Mouse (Mus musculus) kidney, postnatal 10 days (tissue): Measurements from ENCODE around the gene Ube2d3.

ENCODE experiments used
- DNase-seq: peaks from one replicate; pipeline ENCODE4 v3.0.0; 2021; ENCODE audit warnings: mixed read lengths

The Ube2d3 gene

DNA sequence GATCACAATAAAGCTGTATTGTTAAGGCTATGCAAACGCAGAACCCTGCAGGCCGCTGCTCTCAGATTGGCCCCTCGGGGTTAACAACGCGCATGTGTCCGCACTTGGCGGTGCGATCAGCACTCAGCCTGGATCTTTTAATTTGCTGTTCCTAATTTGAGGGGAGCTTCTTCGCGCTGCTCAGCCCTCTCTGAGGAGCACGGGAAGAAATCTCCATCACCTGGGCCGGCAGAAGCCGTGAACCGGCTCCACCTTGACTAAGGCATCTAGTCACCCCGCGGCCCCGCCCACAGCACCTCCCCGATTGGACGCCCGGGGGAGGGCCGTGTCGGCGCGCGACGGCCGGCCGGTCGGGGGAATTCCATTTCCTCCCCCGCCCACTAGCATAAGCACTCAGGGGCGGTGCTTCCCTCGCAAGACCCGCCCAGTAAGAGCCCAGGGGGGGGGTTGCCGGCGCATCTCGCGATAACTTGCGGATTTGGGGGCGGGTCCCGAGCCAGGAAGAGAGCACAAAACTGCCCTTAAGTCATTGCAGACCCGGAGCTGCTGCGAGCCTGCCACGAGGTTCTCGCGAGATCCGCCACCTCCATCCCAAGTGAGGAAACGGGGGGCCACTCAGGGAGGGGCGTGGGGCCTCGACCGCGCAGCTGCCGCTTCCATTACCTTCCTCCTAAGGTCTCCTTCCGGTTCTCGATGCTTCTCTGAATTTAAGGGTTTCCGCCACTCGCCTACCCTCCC is at the start of gene Ube2d3:
Gene Ube2d3 (plus strand): TSS at position 392 of the 738 bp plus-strand sequence.
- DNase-seq, result peak; percentile 99

DNA sequence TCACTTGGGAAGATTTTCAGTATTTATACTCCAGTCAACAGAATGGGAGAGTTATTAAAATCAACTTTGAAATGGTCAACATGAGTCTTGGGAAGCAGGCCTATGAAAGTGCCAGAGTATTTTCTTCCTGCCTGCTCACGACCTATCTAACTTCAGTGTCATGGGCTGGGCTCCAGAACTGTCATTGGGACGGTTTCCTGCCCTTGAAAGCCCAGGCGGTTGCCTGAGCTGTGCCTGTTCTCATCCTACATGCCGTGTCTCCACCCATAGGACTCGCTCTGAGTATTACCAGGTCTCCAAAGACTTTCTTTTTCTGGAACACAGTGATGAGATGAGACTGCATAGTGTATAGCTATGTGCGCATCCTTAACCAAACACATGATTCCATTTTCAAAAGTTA is 44.8 kb upstream of the Ube2d3 start:
- peak; percentile 46 for DNase-seq

DNA sequence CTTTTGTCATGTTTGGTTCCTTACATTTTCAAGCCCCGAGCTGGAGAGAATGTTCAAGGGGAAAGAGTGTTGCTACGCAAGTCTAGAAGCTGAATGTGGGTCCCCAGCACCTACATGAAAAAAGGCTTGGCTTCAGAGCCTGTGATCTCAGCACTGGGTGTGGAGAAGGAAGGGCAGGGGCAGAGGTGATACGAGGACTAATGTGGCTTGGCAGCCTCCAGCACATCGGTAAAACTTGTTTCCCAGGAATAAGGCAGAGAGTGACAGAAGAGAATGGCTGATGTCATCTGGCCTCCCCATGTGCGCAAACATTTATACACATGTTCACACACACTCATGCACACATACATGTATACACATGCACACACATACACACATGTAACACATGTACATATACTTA is 42.9 kb upstream of the Ube2d3 start:
- DNase-seq, result no peak

DNA sequence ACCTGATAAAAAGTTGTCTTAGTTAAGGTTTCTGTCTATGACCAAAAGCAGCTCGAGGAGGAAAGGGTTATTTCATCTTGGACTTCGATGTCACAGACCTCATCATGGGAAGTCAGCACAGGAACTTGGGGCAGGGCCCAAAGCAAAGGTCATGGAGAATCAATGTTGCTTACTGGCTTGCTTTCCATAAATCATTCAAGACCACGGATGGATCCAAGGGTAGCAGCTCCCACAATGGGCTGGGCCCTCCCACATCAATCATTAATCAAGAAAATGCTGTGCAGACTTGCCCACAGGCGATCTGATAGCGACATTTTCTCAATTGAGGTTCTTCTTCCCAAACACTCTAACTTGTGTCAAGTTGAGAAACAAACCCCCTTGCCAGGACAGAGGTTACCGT is 41.9 kb upstream of the Ube2d3 start:
- peak; percentile 46 for DNase-seq

DNA sequence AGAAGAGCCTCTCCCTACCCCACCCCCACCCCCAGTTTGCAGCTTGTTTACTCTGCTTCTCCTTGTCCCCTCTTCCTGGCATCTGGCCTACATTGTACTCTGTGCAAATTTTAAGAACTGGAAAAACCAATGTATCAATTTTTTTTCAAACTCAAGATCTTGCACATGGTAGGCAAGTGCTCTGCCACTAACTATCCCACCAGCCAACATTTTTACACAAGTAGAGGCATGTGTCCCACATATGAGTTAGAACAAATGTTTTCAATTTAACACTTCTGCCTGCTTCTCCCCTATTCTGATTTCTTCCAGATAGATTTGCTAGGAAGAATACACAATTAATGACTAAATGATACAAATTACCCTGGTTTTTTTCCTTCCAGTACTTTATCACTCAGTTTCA is 40.8 kb upstream of the Ube2d3 start:
- no peak for DNase-seq

DNA sequence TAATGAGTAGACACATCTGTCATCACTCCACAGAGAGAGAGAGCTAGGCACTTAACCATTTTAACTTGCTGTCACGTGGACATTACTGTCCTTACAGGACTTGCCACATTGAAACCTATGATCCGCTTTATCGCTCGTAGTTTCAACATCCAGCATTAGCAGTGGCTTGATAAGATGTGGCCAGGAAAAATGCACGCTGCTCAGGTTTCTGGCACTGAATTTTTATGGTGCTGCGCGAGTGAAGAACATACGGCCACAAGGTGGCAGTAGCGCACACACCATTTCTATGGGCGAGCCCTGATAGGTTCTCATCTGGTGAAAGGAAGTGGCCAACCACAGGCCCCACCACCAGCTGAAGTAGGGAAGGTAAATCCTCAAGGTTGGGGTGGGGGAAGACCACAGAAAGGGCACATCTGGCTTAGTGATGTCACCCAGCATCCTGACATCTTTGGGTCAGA is 35.7 kb upstream of the Ube2d3 start:
- peak; percentile 94 for DNase-seq

DNA sequence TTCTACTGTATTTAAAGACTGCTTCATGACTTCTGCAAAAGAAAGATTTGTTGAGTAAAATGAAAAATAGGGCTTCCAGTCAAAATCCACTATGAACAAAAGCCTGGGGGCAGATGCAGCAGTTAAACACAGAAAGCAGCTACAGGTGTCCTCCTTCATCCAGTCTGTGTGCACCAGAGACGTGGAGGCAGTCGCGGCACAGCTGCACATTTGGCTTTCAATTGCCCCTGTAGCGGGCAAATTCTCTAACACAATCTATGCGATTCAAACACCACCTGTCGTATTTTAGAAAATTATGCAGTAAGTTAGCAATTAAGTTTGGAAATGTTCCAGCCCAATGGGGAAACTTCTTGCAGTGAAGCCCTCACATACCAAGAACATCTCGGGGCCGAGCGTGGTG is 34.7 kb upstream of the Ube2d3 start:
- no peak for DNase-seq

DNA sequence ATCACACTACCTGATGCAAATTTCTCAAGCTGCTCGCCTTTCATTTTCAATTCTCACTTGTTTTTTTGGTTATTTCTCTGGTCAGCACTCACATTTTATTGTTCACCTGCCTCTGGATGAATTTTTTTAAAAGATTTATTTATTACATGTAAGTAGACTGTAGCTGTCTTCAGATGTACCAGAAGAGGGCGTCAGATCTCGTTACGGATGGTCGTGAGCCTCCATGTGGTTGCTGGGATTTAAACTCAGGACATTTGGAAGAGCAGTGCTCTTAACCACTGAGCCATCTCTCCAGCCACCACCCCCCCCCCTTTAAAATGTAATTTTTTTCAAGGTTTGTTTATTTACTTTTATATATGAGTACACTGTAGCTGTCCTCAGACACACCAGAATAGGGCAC is 34.1 kb upstream of the Ube2d3 start:
- DNase-seq, result no peak

DNA sequence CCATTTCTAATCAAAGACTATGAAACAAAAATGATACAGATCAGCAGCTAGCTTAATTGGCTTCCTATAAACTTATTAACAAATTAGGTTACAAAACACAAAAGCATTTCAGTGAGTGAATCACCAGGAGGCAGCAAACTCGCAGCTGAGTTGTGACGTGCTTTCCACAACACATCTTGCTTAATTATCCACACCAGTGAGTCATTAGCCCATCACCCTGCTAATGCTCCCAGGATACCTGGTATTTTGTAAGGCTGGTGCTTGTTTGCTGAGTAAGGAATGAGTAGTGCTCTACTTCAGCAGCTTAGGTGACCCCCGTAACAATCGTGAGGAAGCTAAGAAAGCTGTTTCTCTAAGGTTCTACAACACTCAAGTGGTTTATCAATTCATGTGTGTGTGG is 33.4 kb upstream of the Ube2d3 start:
- no peak for DNase-seq

DNA sequence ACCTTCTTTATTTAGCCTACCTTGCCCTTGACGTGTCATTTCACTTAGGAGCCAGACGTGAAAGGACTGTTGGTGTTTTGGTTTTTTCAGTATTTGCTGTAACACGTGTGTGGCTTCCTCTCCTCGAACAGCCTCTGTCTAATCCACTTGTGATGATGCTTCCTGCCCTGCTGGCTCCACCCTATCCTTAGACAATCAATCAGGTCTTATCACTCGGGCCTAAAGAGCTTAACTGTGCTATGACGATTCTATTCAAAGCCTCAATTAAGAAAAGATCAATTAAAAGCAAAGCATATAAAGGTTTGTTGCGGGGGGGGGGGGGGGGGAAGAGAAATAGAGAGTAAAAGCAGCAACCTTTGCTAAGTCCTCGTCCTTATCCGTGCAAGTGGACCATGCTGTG is 30.6 kb upstream of the Ube2d3 start:
- DNase-seq, result no peak

DNA sequence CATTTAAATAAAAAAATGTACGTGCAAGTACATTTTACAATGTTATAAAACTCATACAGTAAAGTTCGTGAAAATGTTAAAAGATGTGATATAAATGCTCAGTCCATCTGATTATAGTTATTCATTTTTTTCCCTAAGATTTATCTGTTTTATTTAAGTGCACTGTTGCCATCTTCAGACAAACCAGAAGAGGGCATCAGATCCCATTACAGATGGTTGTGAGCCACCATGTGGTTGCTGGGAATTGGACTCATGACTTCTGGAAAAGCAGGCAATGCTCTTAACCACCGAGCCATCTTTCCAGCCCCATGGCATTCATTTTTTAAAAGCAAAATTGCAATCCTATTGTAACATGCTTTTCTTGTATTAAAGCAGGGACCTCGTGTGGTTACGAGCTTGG is 28.7 kb upstream of the Ube2d3 start:
- no peak for DNase-seq

DNA sequence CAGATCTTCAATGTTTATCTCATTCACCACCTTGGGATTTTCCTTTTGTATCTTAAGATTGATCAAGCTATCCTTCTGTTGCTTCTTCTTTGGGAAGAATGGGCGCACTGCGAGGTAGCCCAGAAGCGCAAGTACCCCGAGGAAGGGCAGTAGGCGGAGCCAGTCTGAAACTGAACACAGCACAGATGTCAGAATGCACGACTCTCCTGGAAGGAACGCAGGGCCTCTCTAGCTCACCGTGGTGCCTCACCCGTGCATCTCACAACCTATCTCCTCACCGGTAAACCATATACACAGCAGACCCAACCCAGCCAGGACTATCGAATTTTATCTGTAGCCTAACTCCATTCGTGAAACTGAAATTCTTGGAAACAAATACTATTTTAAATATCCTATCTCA is 26.9 kb upstream of the Ube2d3 start:
- DNase-seq, result no peak

DNA sequence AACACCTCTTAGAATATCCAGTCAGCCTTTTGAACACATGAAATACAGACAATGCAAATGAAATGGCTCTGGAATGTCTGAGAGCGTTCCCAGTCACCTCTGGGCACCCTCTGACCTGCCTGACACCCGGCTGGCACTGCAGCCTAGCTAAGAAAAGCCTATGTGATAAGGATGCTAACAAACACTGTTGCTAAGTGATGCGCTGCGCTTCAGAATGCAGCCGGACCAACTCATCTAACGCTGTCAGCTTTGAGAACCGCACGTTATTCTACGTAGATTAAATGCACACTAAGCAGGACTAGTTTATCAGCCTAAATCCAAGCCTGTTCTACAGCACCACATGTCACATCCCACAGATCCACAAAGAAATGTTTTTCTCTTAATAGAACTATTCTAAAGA is 26.1 kb upstream of the Ube2d3 start:
- DNase-seq, result no peak

DNA sequence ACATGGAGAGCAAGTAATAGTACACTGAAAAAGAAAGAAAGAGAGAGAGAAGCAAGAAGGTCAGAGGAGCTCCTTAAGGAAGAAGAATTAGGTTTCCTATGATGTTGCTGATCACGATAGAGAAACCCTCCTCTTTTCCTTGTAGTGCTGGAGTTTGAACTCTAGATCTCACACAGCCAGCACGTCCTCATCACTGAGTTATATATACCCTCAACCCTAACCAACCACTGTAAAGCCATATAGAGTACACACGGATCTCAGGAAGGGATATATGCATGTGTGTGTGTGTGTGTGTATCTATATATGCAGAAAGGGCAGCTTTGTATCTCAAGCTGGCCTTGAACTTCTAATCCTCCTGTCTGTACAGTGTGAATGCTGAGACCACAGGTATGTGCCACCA is 20.7 kb upstream of the Ube2d3 start:
- DNase-seq, result no peak

DNA sequence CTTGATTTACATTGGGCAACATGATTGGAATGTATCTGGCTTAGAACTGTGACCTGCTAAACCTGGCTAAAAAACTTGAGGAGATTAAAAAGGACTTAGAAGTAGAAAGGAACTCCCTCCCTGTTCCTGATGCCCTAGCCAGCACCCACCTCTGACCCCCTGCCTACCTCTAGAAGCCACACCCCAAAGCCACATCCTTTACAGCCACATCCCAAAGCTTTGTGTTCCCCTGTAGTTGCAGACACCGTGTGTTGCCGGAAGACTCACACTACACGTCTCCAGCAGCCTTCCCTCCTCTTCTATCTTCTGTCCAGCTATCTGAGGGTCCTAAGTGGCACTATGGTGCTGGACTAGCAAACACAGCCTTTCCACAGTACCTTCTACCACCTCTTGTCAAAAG is 20.1 kb upstream of the Ube2d3 start:
- DNase-seq, result no peak

DNA sequence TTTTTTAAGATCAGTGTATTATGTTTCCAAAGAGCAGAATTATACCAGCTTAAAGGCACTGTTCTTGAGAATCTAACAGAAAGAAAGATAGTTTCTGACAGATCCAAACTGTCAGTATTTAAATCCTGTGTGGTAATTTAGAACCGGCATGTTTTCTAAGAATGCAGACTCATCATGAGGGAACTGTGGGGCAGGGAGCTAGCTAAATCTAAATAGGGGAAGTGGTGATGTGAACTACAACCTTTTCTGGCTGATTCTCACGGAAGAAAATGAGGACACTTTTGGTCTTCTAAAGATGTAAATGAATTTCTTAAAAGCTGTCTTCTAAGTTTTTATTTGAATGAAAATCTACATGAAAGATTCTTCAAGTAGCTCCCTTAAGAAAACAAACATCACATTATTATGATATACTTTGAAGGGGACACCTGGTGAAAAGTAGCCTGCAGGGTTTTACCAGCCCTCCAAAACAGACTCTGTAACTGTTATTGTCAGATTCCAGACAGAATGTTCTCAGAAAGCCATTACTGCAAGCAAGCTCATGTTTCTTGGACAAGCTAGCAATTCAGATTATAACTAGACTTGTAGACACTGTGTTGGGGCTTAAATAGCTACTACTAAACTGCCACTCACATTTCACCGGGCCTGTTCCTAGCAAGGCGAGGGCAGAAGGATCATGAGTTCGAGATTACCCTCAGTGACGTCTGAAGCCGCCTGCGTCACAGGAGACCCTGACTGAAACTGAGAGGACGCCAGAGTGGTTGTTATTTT is 17.2 kb upstream of the Ube2d3 start:
- DNase-seq, result no peak

DNA sequence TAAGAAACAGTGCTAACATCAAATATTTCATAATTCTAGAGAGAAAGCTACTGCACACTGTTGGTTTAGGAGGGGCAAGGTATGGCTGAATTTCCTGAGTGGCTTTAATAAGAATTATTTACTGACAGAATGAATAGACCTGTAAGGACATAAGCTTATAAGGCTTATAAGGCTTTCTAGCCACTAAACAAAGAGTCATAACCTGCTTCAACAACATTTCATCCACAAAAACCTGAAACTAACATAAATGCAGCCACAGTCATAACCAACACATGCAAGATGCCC is 16.7 kb upstream of the Ube2d3 start:
- no peak for DNase-seq

DNA sequence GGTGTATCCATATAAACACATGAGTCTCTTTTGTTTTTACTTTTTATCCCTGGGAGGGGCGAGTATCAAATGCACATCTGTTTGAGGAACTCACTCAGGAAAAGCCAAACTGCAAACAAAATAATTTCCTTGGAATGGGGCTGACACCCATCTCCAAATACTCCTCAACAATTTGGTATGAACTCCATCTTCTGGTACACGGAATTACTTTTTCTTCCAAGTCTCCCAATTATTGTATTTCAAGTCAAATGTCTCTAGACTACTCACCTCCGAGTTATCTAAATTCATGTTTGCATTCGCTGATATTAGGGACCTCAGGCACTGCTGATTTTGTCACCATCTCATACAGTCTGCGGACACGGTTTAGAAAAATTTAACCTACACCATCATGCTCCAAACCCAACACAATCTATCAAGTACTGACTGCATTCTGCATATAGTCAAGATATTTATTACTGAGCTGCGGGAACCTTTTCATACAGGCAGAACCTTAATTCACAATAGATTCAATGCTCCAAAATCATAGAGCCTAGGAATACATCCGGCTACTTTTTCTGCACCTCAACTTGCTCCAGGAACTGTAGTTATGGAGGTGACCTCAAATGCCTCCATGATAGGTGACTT is 15.6 kb upstream of the Ube2d3 start:
- no peak for DNase-seq

DNA sequence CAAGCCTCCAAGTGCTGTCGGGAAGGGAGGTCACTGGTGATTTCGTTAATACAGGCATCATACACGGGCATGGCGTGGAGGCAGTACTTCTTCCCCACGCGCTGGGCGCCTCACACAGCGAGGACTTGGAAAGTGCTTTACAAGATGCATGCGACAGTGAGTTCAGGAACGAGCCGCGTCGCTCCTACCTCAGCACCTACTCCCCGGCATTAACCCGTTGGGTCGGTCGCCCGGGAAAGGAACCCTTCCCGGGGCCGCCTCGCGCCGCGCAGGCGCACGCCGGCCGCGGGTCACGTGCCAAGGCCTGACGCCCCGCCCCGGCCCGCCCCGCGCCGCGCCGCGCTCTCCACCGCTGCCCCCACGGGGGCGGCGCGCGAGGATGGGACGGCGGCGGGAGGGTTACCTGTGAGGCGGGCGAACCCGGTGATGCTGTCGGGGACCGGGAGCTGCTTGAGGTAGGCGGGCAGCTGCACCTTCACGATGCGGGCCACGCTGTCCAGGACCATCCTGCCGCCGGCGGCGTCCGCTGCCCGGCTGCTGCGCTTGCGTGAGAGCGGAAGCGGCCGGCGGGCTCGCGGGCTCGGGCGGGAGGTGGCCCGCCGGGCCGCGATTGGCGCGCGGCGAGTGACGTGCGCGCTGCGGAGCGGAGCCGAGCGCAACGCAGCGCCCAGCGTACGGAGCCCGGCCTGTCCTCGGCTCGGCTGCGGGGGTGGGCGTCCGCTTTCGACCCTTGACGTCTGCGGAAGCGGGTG is 14.9 kb upstream of the Ube2d3 start:
- peak; percentile 91 for DNase-seq

DNA sequence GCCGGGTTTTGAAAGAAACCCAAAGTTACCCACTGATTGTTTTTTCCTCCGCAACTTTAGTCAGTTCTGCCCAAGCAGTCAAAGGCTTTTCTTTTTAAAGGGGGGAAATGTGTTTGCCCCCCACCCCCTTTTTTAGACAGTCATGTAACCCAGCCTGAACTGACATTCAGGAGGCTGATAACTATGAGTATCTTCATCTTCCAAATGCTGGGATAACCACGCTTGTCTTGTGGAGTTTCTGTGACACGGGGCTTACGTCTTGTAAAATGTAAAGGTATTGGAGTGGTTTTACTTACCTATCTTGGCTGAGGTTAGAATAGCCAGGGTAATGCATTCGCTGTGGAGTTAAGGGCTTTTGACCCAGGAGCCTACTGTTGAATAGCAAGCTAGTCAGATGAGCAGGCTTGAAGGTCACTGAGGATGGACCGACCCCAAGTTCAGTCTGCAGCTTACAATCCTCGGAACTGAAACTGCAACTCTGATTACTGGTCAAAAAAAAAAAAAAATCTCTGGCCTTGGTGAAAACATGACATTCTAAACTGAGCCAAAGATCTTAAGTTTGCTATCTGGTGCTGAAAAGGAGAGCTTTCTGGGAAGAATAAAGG is 14.2 kb upstream of the Ube2d3 start, which contains the start of gene Cisd2:
Gene Cisd2 (minus strand): TSS at position 318 of the 605 bp plus-strand sequence.
- peak; percentile 30 for DNase-seq

DNA sequence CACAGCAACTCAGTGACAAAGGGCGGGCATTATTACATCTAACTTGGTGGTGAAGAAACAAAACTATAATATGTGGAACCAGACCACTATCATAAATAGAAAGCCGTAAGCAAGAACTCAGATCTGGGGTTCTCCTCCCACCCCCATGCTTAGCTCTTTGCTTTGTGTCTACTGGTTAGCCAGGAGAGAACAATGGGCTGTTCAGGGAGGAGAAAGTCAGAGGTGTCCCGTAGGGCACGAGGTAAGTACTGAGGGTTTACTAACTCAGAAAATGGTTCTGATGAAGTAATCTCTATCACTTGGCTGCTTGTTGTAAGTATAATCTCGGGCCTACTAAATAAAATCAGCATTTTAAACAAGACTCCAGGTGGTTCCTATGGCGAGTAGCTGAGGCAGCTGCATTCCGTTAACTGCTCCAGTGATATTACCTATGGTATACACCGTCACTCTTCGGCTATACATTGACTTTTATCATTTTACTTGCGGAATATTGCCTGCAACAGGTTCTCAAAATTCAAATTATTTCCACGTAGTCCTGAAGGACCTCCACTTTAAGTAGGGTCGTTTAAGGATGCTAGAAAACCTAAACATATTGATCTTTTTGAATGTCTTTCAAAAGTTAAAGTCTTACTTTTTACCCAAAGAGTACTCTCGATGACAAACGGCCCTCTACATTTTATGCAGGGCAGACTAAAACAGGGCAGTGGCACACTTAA is 890 bp upstream of the Ube2d3 start:
- no peak for DNase-seq

DNA sequence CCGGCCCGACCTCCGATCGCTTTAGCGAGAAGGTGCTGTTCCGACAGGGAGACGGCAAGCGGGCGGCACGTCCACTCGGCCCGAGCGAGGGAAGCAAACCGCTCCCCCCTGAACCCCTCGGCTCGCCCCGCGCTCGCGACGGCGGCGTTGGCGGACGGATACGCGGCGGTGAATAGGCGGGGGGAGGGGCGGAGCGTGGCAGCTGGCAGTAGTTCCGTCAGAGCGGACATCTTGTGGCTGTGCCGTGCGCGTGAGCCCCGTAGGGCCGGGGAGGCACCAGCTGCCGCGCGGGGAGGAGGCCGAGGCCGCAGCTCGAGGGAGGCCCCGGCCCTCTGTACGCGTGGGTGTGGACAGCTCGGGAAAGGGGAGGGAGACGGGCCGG is 573 bp downstream of the Ube2d3 start:
- DNase-seq, result peak; percentile 96
